Mouse (Mus musculus) midbrain, postnatal 0 days (tissue): ENCODE measurements around the gene Gnao1. TPM values are rescaled to one million over a fixed set of nuclear protein-coding genes. Genes with fewer than 3 reads are reported as not detected.
A peak's percentile ranks its signal among the peaks of the same experiment; 100 is the strongest.

Experiments
- ATAC-seq: fragments of 200-750 bp; cut with Nextera tagmentation; 2 replicates; pipeline ENCODE4 v1.8.0; 2017; ENCODE audit warnings: moderate number of reproducible peaks, mild to moderate bottlenecking, moderate TSS enrichment, moderate library complexity; ENCODE audit not compliant: low FRiP score
- DNase-seq: peaks from one replicate; pipeline ENCODE4 v3.0.0-alpha.2; 2015; ENCODE audit warnings: low spot score
- H3K27ac ChIP-seq: fragments of 300-500 bp; sonication (generic); 2 replicates; pipeline ENCODE4 v1.5.1; 2014; ENCODE audit warnings: low read depth, mild to moderate bottlenecking, low read length, mixed read lengths
- H3K27me3 ChIP-seq: fragments of 300-500 bp; sonication (generic); 2 replicates; pipeline ENCODE4 v1.6.1; 2014; ENCODE audit warnings: low read length, control low read depth, mixed read lengths; ENCODE audit not compliant: insufficient read depth
- H3K36me3 ChIP-seq: fragments of 300-500 bp; sonication (generic); 2 replicates; pipeline ENCODE4 v1.6.1; 2014; ENCODE audit warnings: low read length, control low read depth, mixed read lengths; ENCODE audit not compliant: insufficient read depth
- H3K4me1 ChIP-seq: fragments of 300-500 bp; sonication (generic); 2 replicates; pipeline ENCODE4 v1.6.1; 2014; ENCODE audit warnings: mild to moderate bottlenecking, control low read depth, antibody characterized with exemption, low read length, mixed read lengths; ENCODE audit not compliant: insufficient read depth
- H3K4me2 ChIP-seq: fragments of 300-500 bp; sonication (generic); 2 replicates; pipeline ENCODE4 v1.6.1; 2014; ENCODE audit warnings: low read depth, mild to moderate bottlenecking, low read length, mixed read lengths; ENCODE audit not compliant: poor library complexity, severe bottlenecking
- H3K4me3 ChIP-seq: fragments of 300-500 bp; sonication (generic); 2 replicates; pipeline ENCODE4 v1.5.1; 2014; ENCODE audit warnings: low read depth, mild to moderate bottlenecking, low read length, moderate library complexity
- H3K9ac ChIP-seq: fragments of 300-500 bp; sonication (generic); replicated peaks from 2 replicates; pipeline ENCODE4 v1.6.1; 2014; ENCODE audit warnings: mild to moderate bottlenecking, low read length, moderate library complexity, mixed read lengths; ENCODE audit not compliant: poor library complexity, severe bottlenecking
- H3K9me3 ChIP-seq: fragments of 300-500 bp; sonication (generic); 2 replicates; pipeline ENCODE4 v1.6.1; 2016; ENCODE audit warnings: low read length, control low read depth
- CTCF ChIP-seq: IDR thresholded peaks from 2 replicates; pipeline ENCODE4 v1.5.1; 2016; ENCODE audit warnings: antibody characterized with exemption, mild to moderate bottlenecking
- WGBS: fragments of 180-500 bp; shearing (Covaris S2); extraction: QIAGEN DNeasy Blood & Tissue Kit; methylation state at CpG from one replicate; pipeline ENCODE4 v1.1.7; 2014; 5-methylcytosine and 5-hydroxymethylcytosine counted together
- microRNA-seq: library from miRNA; unstranded; fragments of <30 nt; microRNA quantifications from one replicate; pipeline ENCODE4, GENCODE M21; 2016; ENCODE audit warnings: borderline number of aligned reads
- polyA plus RNA-seq: library from polyadenylated mRNA; unstranded; fragments of >200 nt; fragmentation: Nextera tagmentation; extraction: Ambion mirVana; gene quantifications from 2 replicates; pipeline ENCODE4 v1.2.1, GENCODE M21; 2015
- total RNA-seq: library from RNA; depleted of rRNA; stranded (reverse); fragments of >200 nt; gene quantifications from 2 replicates; pipeline ENCODE4 v1.2.3, GENCODE M21; 2014; rRNA removed

The Gnao1 gene
- total and polyA plus RNA-seq, 2 experiments from 2014 or later: 312 to 375 TPM

- DNase-seq (peak; percentile 3), ATAC-seq (peak; percentile 20; the same call in 1 of the 2 replicates)
- Histone ChIP-seq H3K4me1 (peaks cover 12% of the 10 kb centered on the region), H3K9ac (peak overlapping the region; percentile 98), H3K27me3 (no peaks in the 10 kb centered on the region), H3K36me3 (no peaks in the 10 kb centered on the region), H3K9me3 (no peaks in the 10 kb centered on the region), H3K27ac (peak overlapping the region; percentile 97), H3K4me2 (peak overlapping the region; percentile 75), H3K4me3 (peak overlapping the region; percentile 98)
- TF ChIP-seq CTCF: no peak
- 3% methylated on average over 46 of the region's 48 CpGs for WGBS
These were observed 201.6 kb downstream of the Gnao1 start for GRCm38 (mm10) chr8:94011076-94012012.

GRCm38 (mm10) chr8:94012013-94012951 lies 202.5 kb downstream of the Gnao1 start, which contains the start of gene Amfr:
Gene Amfr (minus strand): TSS chr8:94012842.
- WGBS: under 1% methylated on average over 82 of the region's 130 CpGs
- Histone ChIP-seq H3K27me3 (no peaks in the 10 kb centered on the region), H3K27ac (peak within 1 kb of the TSS; percentile 97), H3K36me3 (no peaks in the 10 kb centered on the region), H3K4me1 (peaks cover 12% of the 10 kb centered on the region), H3K9me3 (no peaks in the 10 kb centered on the region), H3K4me2 (peak within 1 kb of the TSS; percentile 75), H3K4me3 (peak within 1 kb of the TSS; percentile 98), H3K9ac (peak within 1 kb of the TSS; percentile 98)
- DNase-seq (peak; percentile 77), ATAC-seq (peak; percentile 93)
- no peak for TF ChIP-seq CTCF

- Histone ChIP-seq H3K9me3 (no peaks in the 10 kb centered on the region), H3K9ac (peak overlapping the region; percentile 98), H3K36me3 (no peaks in the 10 kb centered on the region), H3K27ac (peak overlapping the region; percentile 97), H3K4me3 (peak overlapping the region; percentile 98), H3K4me2 (peak overlapping the region; percentile 75), H3K4me1 (peaks cover 12% of the 10 kb centered on the region), H3K27me3 (no peaks in the 10 kb centered on the region)
- DNase-seq (no peak), ATAC-seq (no peak)
- TF ChIP-seq CTCF: no peak
- 38% methylated on average over 7 of the region's 7 CpGs for WGBS
These were observed 203.4 kb downstream of the Gnao1 start for GRCm38 (mm10) chr8:94013026-94013612.

Small RNA genes lying within 50 kb of the gene (microRNA-seq; reads per million reads assigned to microRNA genes)
- not detected for gene Gm24159

Other genes starting within 250 kb of the Gnao1 start
- 214 and 227 TPM in 2 replicates for gene Amfr, start 202.9 kb downstream of the Gnao1 start, total RNA-seq
- 80.4 and 84.8 TPM in 2 replicates for gene Amfr, start 202.9 kb downstream of the Gnao1 start, polyA plus RNA-seq
- gene Nudt21, start 227.1 kb downstream of the Gnao1 start, total RNA-seq: 61.5 and 82.5 TPM in 2 replicates
- 90.1 and 92.3 TPM in 2 replicates for gene Nudt21, start 227.1 kb downstream of the Gnao1 start, polyA plus RNA-seq
- 17.3 and 20.1 TPM in 2 replicates for gene Ogfod1, start 227.2 kb downstream of the Gnao1 start, total RNA-seq
- gene Ogfod1, start 227.2 kb downstream of the Gnao1 start, polyA plus RNA-seq: 7.8 and 8.9 TPM in 2 replicates